Mouse (Mus musculus): Measurements from ENCODE around the gene Arhgap5.
A peak's percentile ranks its signal among the peaks of the same experiment; 100 is the strongest.
"Not testable (repeated sequence)": the region's sequence is repeated elsewhere in the genome, so short reads cannot be mapped to it uniquely, and the experiment has no call there.

The Arhgap5 gene

DNA sequence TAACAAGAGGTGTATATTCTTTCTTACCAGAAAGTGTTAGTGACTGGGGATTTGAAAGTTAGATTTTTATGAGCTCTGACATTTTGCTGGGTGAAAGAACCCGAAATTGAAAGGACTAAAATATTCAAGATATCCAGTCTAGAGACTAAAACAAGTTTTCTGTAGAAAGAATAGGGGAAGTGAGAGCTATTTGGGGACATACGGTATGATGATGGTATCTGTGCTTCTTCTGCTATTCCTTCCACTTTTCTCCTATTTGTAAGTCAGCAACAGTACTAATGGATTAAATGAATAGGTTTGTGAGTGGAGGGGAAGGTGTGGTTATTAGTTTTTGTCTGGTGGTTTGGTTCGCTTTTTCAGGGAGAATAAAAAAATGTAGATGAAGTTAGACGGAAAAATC, 37.5 kb downstream of the Arhgap5 start:
- DNase-seq (ENCODE audit: low read depth) = no peak

DNA sequence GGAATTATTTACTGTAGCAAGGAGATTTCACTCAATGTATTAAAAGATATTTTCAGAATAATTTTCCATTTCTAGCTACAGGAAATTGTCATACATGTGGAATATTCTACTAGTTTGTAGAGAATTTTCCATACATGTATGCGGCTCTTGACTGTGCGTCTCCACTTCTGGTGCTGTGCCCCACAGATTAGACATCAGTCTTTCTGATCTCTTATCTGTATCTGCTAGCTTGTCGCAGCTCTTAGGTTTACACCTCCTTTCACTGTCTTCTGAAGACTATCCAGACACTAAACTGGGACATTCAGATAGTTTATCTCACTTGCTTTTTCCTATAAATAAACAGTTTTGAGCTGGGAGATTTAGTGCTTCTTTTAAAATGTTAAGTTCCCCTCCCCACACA, 40.8 kb downstream of the Arhgap5 start:
- no peak for DNase-seq (ENCODE audit: low read depth)

DNA sequence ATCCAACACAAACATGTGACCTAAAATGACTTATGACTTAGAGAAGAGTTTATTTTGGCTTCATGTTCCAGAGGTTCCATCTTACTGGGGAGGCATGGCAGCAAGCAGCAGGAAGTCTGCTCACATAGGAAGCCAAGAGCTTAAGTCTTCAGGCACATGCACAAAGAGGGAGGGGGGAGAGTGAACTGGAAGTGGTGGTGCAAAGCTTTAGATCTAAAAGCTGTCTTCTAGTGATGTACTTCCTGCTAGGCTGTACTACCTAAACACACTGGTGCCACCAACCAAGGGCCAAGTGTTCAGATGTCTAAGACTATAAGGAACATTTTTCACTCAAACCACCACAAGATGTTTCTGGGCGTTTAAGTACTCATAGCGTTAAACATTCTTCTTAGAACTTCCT, 48.3 kb downstream of the Arhgap5 start:
- no peak for DNase-seq (ENCODE audit: low read depth)

DNA sequence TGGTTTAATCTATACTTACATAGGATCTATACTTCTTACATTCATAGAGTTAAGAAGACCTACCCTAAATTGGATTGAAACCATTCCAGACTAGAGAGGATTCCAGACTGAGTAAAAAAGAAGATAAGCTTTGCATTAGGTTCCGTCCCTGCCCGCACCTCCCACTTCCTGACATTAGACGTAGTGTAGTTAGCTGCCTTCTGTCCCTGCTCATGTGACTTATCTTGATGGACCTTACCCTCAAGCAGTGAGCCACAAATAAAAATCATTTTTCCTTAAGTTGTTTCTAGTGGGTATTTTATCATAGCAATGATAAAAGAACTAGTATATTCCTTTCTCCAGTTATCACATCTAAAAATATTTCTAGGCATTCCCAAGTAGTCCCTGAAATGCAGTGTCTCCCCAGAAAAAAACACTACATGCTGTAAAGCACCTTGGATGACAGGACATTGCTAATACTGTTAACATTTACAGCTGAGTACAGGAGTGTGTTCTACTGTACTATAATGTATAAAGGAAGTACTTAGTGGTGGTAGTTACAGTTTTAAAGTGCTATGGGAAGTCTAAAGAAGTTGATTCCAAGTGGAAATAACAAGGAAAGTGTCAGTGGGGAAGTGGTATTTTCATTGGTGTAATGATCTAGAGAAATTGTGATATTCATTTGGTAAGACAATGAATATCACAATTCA, 51.6 kb downstream of the Arhgap5 start:
- DNase-seq (ENCODE audit: low read depth) = no peak

DNA sequence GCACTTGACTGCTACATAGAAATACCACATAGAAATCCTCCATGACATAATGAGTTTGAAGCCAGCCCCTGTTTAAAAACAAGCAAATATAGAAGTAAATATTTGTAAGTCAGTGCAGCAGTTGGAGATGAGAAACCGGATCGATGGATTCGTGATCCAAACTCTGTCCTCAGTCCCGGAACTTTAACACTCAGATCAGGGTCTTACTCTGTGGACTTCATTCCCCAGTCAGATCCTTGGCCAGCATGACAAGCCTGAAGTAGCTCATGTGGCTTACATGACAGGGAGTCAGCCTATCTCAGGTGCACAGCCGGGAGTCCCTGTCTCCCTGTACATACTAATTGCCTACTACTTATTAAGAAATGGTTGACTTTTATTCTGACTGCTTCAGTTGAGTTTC, 61.9 kb downstream of the Arhgap5 start:
- no peak for DNase-seq (ENCODE audit: low read depth)

DNA sequence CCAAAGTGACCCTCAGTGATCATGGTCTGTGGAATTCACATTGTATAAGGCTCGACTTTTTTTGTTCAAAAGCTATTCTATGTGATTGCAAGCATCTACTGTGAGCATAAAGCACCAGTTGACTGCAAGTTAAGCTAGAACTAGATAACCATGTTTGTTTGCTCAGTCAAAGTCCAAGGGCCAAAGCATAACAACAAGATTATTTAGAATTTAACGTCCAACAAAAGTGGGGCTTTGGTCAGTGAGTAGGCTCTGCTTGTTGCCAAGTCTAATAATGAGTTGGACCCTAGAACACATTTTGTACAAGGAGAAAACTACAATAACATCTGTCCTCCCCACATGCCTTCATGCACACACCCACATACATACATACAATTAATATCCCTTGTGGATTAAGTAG, 69.6 kb downstream of the Arhgap5 start:
- no peak for DNase-seq (ENCODE audit: low read depth)

DNA sequence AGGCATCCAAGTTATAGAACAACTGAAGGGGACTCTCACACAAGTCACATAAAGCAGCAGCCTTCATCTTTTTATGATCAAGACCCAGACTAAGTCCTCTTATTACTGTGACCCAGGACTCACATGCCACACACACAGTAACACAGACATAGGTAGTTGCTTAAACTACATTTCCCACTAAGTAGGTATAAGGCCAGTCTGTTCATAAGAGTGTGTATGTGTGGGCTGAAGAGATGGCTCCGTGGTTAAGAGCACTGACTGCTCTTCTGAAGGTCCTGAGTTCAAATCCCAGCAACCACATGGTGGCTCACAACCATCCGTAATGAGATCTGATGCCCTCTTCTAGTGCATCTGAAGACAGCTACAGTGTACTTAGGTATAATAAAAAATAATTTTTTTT, 82.7 kb downstream of the Arhgap5 start:
- not testable (repeated sequence) for DNase-seq (ENCODE audit: low read depth)

DNA sequence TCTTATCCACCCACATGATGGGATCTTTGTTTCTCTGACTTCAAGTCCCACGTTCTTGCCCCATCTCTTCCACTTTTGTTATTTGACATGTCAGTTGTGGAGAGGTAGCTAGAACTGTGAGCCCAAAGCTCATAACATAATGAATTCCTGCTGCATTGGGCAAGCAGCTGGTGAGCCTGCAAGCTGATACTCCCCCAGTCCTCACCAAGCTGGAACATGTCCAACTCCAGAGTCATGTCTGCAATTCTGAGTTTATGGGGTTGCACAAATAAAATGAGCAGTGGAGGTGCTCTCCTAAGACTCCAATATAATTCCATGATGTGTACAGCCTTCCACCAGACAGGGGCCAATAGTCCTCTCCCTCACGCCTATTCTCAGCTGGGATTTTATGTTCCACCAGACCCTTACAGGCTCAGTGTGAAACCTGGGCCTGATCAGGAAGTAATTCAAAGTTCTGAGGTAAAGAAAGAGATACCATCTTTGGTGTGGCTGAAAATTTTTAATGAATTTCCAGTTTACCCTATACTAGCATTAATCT, 83.8 kb downstream of the Arhgap5 start:
- peak; percentile 81 for DNase-seq (ENCODE audit: low read depth)

DNA sequence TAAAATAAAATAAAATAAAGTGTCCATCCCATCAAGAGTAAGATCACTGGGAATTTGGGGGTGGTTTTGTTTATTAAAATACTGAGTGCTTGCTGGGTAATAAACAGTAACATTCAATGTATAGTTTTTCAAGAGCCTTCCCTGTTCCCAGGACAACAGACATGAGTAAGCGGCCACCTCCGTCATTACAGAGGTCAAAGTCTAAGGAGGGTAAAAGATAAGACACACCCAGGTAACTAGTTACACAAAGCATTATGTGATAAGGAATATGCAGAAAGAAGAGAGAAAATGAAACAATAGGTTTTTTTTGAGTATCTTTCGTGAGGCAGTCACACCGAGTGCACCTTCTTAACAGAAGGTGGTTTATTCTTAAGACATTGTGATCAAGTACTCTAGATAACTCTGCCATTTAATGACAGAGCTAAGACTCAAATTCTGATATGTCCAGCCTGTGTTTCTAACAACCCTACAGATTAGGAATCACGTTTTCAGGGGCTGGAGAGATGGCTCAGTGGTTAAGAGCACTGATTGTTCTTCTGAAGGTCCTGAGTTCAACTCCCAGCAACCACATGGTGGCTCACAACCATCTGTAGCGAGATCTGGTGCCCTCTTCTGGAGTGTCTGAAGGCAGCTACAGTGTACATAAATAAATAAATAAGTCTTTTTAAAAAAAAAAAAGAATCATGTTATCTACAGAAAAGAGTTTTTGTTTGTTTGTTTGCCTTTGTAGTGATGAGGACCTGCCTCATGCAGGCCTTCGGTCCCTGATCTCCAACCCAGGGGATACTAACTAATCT, 91.8 kb downstream of the Arhgap5 start:
- DNase-seq (ENCODE audit: low read depth) = no peak

DNA sequence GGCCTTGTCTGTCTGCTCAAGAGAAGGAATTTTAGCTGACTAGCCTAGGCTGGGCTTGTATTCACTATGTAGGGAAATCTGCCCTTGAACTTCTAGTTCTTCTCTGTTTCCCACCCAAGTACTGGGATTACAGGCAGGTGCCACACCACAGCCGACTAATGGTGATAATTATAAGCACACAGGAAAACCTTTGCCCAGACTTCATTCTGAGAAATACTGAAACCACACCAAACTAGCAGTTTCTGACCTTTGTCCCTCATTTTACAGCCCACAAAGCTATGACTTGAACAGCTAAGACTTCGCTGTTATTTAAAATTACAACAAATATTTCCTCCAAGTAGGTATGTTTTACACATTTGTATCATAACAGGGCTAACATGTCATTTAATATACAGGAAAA, 98.7 kb downstream of the Arhgap5 start:
- DNase-seq (ENCODE audit: low read depth) = no peak

DNA sequence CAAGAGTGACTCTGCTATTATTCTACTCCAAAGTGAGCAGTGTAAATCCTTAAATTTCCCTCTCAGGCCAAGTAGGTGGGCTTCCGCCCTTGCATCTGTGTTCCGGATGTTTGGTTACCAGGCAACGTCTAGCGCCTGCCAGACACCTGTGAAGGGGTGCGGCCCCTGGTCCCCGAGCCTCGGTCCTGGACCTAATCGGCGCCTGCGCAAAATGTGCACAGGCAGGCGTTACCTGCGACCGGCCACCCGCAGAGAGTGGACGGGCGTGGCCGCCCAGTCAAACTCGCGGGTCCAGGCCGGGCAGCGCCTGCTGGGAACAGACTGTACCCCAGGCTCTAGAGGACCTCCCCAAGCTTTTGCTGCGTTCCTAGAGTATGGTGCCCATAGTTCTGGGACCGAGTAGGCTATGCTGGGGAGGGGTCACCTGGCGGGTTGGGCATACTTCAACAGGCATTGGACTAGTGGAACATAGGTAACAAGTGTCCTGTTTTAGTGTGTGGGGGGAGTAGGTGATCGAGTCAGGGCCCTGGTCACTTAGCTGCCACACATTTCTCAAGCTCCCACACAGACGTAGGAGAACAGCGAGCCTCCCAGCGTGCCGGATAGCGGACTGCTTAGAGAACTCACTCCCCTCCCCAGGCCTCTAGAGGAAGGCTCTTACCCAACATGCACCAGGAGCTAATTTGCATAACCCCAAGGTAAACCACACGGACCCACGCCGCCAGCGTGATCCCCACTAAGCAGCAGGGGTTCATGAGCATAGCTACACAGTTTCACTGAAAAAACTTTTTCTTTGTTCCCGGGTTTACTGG, 99.3 kb downstream of the Arhgap5 start:
- peak; percentile 93 for DNase-seq (ENCODE audit: low read depth)

DNA sequence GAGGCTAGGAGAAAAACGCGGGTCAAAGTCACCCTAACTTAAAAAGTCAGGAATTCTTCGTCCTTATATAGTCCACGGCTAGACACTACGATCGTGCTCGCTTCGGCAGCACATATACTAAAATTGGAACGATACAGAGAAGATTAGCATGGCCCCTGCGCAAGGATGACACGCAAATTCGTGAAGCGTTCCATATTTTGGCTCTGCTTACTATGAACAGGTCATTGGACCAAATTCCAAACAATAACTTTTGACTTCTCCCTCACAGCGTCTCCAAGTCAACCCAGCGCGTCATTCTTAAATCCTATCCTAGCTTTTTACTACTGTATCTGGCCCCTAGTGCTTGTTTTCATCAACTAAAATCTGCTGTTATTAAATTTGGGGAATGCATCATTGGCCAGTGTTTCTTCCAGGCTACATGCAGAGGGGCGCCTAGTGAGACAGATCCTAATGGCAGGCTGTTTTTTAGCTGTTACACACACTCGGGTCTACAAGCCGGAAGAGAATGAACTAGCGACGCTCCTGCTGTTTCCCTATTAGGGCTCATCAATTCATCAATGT, 100.0 kb downstream of the Arhgap5 start:
- DNase-seq (ENCODE audit: low read depth) = peak; percentile 76

DNA sequence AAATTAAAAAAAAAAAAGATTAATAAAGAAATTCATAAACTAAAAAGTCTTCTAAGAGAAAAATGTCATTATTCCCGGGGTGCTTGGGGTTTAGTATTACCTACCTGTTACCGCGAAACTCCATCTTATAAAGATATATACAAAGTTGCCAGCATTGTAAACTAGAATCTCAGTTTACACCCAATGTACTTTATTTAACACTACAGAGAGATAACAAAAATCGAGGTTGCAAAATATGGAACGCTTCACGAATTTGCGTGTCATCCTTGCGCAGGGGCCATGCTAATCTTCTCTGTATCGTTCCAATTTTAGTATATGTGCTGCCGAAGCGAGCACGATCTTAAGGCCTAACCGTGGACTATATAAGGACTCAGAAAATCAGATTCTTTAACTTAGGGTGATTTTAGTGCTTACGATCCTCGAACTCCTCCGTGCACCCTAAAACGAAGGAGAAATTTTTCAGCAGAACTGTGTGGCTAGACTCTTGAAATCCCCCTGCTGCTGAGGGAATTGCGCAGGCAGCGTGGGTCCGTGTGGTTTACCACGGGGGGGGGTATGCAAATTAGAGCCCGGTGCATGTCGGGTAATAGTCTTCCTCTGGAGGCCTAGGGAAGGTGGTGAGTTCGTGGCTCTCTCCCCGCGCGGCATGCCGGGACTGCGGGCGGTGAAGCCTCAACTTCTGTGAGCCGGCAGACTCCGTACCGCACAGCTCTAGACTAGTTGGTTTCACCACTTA, 100.7 kb downstream of the Arhgap5 start:
- DNase-seq (ENCODE audit: low read depth) = peak; percentile 96

DNA sequence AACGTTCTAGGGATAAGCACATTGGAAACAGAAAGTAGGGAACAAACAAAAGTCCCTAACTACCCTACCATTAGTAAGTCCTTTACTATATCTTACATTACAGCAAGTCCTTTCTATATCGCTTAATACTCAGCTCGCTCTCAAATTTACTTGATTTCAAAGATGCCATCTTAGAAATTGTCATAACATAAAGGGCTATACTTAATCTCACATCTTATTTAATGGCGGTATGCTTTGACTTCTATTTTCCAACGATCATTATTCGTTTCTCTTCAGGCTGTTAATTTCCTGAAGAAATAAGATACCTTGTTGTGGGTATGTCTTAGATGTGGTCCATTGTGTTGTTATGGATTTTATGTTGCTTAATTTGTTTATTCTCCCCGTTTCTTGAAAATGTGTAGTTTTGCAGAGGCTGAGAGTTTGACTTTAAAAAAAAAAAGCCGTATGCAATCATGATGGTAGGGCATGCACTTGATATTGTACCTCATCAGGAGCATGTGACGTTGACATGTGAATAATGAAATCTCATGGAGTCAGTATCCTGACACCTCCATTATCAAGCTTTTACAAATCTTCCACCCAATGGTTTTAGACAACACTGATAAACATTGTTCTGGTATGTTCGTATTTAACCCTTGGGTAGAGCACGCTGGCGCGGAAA, 101.3 kb downstream of the Arhgap5 start:
- no peak for DNase-seq (ENCODE audit: low read depth)

DNA sequence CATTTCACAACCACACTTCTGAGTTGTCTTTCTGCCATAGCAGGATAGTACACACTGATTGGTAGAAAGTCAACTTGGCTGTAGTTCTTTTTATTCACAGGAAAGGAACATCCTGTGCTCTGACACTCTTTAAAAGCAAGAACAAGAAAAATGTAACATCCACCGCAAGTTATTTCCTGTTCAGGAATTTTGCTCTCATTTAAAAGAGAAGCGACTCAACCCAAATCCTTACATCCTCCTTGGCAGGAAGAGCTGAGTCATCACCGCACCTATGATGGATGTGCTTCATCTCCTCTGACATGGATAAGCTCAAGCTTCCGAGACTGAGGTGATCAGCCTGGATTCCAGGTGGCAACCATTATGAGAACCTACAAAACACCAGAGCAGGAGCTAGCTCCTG, 103.6 kb downstream of the Arhgap5 start:
- peak; percentile 28 for DNase-seq (ENCODE audit: low read depth)

DNA sequence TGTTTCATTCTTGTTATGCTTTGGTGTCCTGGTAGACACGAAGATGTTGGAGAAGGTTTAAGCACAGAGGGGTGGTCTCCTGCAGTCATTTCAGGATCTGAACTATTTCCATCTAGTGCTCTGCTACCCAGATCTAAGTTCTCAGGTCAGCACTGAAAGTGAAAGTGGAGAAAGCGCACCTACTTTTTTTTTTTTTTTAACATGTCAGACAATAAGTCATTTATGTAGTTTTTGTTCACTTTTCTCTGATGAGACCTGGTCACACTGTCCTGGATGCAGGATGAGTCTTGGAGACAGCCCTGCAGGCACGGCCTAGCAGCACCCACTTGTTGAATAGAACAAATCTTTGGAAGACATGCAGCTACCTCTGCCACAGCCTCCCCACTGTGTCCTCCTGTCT, 111.9 kb downstream of the Arhgap5 start:
- DNase-seq (ENCODE audit: low read depth) = no peak

DNA sequence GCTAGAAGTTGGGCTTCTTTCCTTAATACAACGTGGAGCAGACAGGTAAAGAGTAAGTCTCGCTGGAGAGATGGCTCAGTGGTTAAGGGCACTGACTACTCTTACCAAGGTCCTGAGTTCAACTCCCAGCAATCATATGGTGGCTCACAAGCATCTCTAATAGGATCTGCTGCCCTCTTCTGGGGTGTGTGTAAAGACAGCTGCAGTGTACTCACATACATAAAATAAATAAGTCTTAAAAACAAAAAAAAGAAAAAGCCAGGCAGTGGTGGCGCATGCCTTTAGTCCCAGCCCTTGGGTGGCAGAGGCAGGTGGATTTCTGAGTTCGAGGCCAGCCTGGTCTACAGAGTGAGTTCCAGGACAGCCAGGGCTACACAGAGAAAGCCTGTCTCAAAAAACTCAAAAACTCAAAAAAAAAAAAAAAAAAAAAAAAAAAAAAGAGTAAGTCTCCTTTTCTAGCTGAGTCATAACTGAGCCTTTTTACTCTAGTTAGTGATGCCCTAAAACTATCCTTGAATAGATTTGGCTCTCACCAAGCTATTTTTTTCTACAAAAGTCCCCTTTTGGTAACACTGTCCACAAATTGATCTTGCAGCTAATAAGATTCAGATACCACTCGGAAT, 114.8 kb downstream of the Arhgap5 start:
- peak; percentile 43 for DNase-seq (ENCODE audit: low read depth)

DNA sequence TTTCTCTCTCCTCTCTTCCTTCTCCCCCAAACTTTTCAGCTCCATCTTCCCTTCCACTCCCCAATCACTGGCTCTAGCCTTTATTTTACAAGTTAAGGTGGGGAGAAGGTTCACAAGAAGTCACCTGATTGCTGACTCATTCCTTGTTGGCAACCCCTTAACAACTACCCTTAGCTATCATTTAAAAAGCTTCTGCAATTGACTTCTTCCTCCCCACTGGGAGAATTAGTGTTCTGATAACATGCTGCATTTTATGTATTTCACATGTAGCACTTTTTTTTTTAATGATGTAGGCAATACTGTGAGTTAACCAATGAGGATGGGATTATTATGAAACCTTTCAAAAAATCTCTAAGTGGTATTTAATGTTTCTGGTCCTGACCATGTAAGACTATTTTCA, 115.9 kb downstream of the Arhgap5 start:
- DNase-seq (ENCODE audit: low read depth) = no peak
